Mouse (Mus musculus): ENCODE measurements around the gene Ubqln1.

- no peak for TF ChIP-seq CTCF (IDR thresholded peaks at IDR 0.05; ENCODE audit: control insufficient read depth, insufficient read depth, insufficient replicate concordance, low read depth, low read length)
- no peak for TF ChIP-seq POLR2A (IDR thresholded peaks at IDR 0.05; ENCODE audit: control insufficient read depth, low read depth, low read length)
Observed at GRCm38 (mm10) chr13:58202903-58203302, 12.6 kb downstream of the Ubqln1 start.
